Mouse (Mus musculus) bone marrow macrophage, adult 2 months (primary cell): ENCODE measurements at regions not wholly inside any gene's neighbourhood (a gene's known extent, or its start where the extent isn't known, plus 50 kb on each side); places are given as distances from the start of the nearest gene placed in this dataset.

Source experiments
- H3K27ac ChIP-seq: 2 replicates; pipeline ENCODE4 v1.5.1; 2012; ENCODE audit warnings: low read depth, low read length; ENCODE audit not compliant: insufficient read depth
- H3K4me1 ChIP-seq: 2 replicates; pipeline ENCODE4 v1.6.1; 2012; ENCODE audit warnings: low read length; ENCODE audit not compliant: control insufficient read depth, insufficient read depth
- H3K4me3 ChIP-seq: 2 replicates; pipeline ENCODE4 v1.5.1; 2012; ENCODE audit warnings: mild to moderate bottlenecking, low read length, moderate library complexity; ENCODE audit not compliant: insufficient read depth
- CTCF ChIP-seq: IDR thresholded peaks from 2 replicates; pipeline ENCODE4 v1.5.1; 2012; ENCODE audit warnings: low read depth, mild to moderate bottlenecking, low read length, moderate library complexity
- POLR2A ChIP-seq: IDR thresholded peaks from 2 replicates; pipeline ENCODE4 v1.6.1; 2012; ENCODE audit warnings: mild to moderate bottlenecking, low read depth, low read length, borderline replicate concordance

- TF ChIP-seq POLR2A, result no peak
- no peak for TF ChIP-seq CTCF
- H3K27ac ChIP-seq, result no peak overlapping the region
These were observed 184.5 kb upstream of the Hes1 start for GRCm38 (mm10) chr16:29879665-29880064.

DNA sequence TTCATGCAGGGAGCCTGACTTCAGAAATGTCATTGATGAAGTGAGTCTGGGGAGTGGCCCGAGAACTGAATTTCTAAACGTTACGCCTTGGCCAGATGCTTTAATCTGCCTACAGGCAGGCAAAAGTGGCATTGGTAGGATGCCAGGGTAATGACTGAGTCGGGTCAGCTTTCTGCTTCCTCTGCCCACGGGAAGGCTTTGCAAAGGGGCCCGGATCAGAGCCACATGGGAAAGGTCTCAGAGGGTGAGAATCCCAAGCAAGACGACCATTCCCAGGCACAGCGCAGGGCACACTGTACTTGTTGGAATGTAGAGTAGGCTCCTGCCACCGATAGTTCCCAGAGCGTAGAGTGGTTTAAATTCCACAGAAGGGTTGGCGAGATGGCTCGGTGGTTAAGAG lies 182.7 kb upstream of the Hes1 start:
- no peak for TF ChIP-seq POLR2A
- TF ChIP-seq CTCF, result no peak
- H3K4me1 ChIP-seq, result no peaks in the 10 kb centered on the region
- no peak overlapping the region for H3K27ac ChIP-seq
- no peak overlapping the region for H3K4me3 ChIP-seq

More at GRCm38 (mm10) chr16:29879665-29880064, 184.5 kb upstream of the Hes1 start:
- H3K4me3 ChIP-seq, result no peak overlapping the region
- H3K4me1 ChIP-seq, result no peaks in the 10 kb centered on the region

DNA sequence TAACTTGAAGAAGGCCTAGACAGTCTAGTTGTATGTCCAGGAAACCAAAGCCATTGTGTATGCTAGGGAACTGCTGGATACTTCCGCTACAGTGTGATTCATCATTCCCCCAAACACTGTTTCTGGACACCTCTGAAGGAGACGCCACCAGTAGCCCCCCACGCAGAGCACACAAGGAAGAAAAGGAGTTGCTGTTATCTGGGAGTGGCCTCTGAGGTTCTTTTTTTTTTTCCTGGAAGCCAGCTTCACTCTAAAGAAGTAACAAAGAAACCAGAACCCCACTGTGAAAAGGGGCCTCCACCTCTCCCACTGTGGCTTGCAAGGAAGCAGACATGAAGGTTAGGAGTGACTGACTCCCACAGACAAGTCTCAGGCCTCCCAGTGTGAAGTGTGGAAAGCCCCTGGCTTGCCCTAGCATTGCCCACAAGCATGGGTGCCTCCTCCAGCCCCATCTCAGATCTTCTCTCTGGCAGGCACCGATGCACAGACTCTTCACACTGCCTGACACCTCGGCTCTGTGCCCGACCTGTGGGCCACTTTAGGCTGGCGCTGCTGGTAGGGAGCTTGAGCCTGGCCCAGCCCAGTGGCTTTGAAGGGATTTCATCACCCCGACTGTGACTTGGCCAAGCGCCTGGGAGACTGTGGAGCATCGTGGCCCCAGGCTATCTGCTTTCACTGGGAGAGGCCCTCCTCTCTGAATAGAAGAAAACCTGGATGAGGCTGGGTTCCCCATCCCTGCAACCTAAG lies 181.8 kb upstream of the Hes1 start:
- Histone ChIP-seq H3K27ac (no peak overlapping the region), H3K4me1 (no peaks in the 10 kb centered on the region), H3K4me3 (no peak overlapping the region)
- no peak for TF ChIP-seq CTCF
- no peak for TF ChIP-seq POLR2A

DNA sequence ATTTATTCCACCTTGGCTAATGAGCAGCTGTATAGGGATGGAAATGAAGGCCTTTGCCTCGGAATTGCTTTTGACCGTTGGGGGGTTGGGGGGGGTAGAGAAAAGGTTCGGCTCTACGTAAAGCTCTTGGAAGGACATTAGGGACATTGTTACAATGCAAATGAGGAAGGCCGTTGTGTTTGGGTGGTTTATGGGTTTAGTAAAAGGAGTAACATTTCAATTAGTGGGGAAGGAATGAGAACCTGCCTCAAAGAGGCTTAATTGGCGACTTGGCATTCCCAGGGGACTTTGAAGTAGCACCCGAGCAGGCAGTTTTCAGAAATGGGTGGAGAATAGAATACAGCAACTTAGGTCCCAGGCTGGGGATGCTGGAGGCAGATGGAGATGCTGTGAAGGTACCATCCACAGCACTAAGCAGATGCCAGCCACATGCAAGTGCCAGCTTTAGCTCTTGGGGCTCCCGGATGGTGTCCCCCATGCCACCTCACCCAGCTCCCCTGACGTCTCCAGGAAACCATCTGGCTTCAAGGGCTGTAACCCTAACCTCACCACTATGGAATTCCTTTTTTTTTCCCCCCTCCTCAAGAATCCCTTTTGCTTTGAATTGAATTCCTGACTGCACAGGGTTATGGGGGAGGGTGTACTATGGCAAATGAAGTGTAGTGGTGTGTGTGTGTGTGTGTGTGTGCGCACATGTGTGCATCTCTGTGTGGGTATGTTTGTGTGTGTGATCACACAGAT lies 180.8 kb upstream of the Hes1 start:
- Histone ChIP-seq H3K27ac (no peak overlapping the region), H3K4me3 (no peak overlapping the region), H3K4me1 (no peaks in the 10 kb centered on the region)
- TF ChIP-seq POLR2A, result no peak
- TF ChIP-seq CTCF, result no peak

- no peak overlapping the region for H3K27ac ChIP-seq
These were observed 179.3 kb upstream of the Hes1 start for GRCm38 (mm10) chr16:29884899-29885298.

DNA sequence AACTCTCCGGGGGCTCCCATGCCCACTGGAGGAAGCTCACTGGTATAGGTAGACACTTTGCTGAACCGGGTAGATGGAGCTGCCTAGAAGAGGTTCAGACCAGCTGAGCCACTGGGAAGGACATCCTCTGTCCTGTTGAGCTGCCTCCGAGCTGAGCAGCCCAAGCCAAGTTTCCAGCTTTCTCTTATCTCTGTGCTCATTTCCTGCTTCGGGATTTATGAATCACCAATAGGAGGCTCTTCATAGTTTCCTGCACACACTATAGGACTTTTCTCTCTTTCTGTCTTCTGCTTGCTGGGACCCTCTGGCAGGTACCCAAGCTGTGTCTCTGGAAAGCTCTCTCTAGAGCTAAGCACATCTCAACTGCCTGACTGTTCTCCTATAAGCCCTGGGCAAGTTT lies 177.4 kb upstream of the Hes1 start:
- no peak overlapping the region for H3K4me3 ChIP-seq
- TF ChIP-seq POLR2A (no peak), CTCF (no peak)
- no peaks in the 10 kb centered on the region for H3K4me1 ChIP-seq
- H3K27ac ChIP-seq, result no peak overlapping the region

More at GRCm38 (mm10) chr16:29884899-29885298, 179.3 kb upstream of the Hes1 start:
- no peaks in the 10 kb centered on the region for H3K4me1 ChIP-seq
- no peak overlapping the region for H3K4me3 ChIP-seq
- TF ChIP-seq POLR2A (no peak), CTCF (no peak)

GRCm38 (mm10) chr16:29889346-29889745 lies 174.8 kb upstream of the Hes1 start:
- TF ChIP-seq POLR2A, result no peak
- TF ChIP-seq CTCF, result no peak
- no peaks in the 10 kb centered on the region for H3K4me1 ChIP-seq
- no peak overlapping the region for H3K4me3 ChIP-seq

GRCm38 (mm10) chr16:29891472-29891871 lies 172.7 kb upstream of the Hes1 start:
- TF ChIP-seq CTCF, result no peak
- TF ChIP-seq POLR2A, result no peak

More at GRCm38 (mm10) chr16:29889346-29889745, 174.8 kb upstream of the Hes1 start:
- no peak overlapping the region for H3K27ac ChIP-seq

GRCm38 (mm10) chr16:29893871-29894828 lies 170.0 kb upstream of the Hes1 start:
- Histone ChIP-seq H3K4me1 (no peaks in the 10 kb centered on the region), H3K27ac (no peak overlapping the region), H3K4me3 (no peak overlapping the region)
- no peak for TF ChIP-seq POLR2A
- no peak for TF ChIP-seq CTCF

More at GRCm38 (mm10) chr16:29891472-29891871, 172.7 kb upstream of the Hes1 start:
- Histone ChIP-seq H3K4me1 (no peaks in the 10 kb centered on the region), H3K4me3 (no peak overlapping the region), H3K27ac (no peak overlapping the region)

GRCm38 (mm10) chr16:29896393-29896792 lies 167.8 kb upstream of the Hes1 start:
- Histone ChIP-seq H3K27ac (no peak overlapping the region), H3K4me1 (no peaks in the 10 kb centered on the region), H3K4me3 (no peak overlapping the region)
- no peak for TF ChIP-seq CTCF
- no peak for TF ChIP-seq POLR2A
